Mouse (Mus musculus) liver, postnatal 0 days (tissue): ENCODE results near the gene Tmem230.

Experiments used
- CTCF ChIP-seq: sonication (generic); IDR thresholded peaks from 2 replicates; pipeline ENCODE4 v1.5.1; 2016; ENCODE audit warnings: antibody characterized with exemption, low read depth
- EP300 ChIP-seq: IDR thresholded peaks from 2 replicates; pipeline ENCODE4 v1.6.1; 2016; ENCODE audit warnings: antibody characterized with exemption, low read depth, mild to moderate bottlenecking

DNA sequence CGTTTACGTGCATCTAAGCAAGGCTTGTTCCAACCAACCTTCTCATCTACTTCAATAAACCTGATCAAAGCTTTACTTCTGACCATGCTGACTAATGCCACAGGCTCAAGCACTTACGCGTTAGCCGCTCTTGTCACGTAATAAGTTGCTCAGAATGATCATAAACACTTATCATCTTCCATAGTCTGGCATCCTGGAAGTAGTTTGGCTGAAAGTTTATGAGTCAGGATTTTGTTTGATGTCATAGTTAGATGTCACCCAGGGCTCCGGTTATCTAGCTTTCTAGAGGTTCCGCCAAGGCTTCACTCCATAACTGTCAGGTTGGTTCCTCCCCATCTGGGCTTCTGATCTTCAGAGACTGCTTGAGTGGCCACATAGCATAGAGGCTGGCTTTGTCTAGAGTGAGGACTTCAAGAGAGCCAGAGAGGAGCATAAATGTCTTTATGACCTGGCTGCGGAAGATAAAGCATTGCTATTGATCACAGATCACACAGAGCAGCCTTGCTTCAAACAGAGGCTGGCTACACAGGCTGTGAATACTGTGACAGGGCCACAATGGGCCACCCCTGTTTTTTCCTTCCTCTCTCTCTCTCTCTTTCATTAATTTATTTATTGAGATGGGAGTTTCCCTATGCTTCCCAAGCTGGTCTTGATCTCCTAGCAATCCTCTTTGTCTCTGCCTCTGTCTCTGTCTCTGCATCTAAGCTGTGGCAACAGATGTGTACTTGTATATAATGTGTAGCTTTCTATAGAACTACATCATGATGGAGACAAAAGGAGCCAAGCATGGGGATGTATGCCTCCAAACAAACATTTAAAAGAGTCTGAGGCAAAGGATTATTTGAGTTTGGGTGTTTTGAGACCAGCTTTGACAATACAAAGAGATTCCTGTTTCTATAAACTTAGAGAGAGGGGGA is 49.3 kb downstream of the Tmem230 start:
- TF ChIP-seq CTCF (no peak), EP300 (no peak)
